Mouse (Mus musculus): ENCODE data around the gene Fam53b. TPM values are rescaled to one million over a fixed set of nuclear protein-coding genes. Genes with fewer than 3 reads are reported as not detected.
A peak's percentile ranks its signal among the peaks of the same experiment; 100 is the strongest.

The Fam53b gene
- polyA plus RNA-seq, 1 experiment from 2014 or later = 31.2 TPM

DNA sequence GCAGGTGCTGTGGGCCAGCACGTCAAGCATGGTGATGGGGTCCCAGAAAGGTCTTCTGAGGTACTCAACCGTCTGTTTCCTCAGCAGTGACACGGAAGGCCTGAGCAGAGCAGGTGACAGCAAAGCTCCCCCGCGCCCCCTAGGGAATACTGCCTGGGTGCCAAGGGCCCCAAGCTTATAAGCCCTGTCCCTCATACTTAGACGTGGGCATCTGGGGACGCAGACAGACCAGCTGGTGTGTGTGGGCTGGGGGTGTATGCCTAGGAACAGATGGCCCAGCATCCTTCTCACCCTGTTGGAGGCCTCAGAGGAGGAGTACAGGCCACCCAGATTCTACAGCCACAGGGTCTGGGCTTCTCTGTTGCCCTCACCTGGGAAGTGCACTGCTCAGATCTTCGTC, 93.1 kb downstream of the Fam53b start:
- 73% methylated on average over 8 of the region's 8 CpGs for WGBS
- DNase-seq (ENCODE audit: low spot score) (no peak), ATAC-seq (no peak)
- Histone ChIP-seq H3K27ac (ENCODE audit: low read length) (0 out of 2 replicates have a peak overlapping the region, but pooled peaks have one; percentile 3), H3K4me2 (replicated peaks; ENCODE audit: low read depth, low read length) (no peak overlapping the region), H3K4me3 (ENCODE audit: low read depth, low read length) (no peak overlapping the region), H3K36me3 (ENCODE audit: insufficient read depth, low read length) (no peaks in the 10 kb centered on the region), H3K27me3 (replicated peaks; ENCODE audit: insufficient read depth, low read length) (no peaks in the 10 kb centered on the region), H3K9me3 (ENCODE audit: low read length) (no peaks in the 10 kb centered on the region), H3K4me1 (ENCODE audit: insufficient read depth, low read depth, low read length) (peaks cover 10% of the 10 kb centered on the region; the same call in 1 of the 2 replicates), H3K9ac (replicated peaks; ENCODE audit: low read depth) (no peak overlapping the region)
- 0 out of 2 replicates have a peak, but pooled peaks have one; percentile 6 for TF ChIP-seq CTCF (IDR thresholded peaks at IDR 0.05)
- no peak for TF ChIP-seq EP300 (IDR thresholded peaks at IDR 0.05)

DNA sequence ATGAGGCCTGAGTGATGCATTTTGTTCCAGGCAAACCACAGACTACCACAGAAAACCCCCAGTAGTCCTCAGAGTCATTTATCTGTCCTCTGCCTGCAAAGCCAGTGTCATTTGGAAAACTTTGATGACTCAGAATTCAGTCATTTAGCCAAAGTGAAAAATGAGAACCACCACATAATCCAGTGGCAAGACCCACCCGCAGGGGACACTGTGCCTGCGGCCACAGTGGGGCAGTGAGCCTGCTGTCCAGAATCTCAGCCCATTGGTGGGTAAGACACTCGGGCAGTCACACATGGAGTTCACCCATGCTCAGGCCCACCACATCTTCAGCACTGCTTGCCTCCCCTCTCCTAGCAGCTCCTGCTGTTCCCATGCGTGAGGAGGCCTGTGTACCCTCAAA, 94.1 kb downstream of the Fam53b start:
- Histone ChIP-seq H3K4me2 (replicated peaks; ENCODE audit: low read depth, low read length) (no peak overlapping the region), H3K36me3 (ENCODE audit: insufficient read depth, low read length) (0 out of 2 replicates have a peak, but pooled peaks cover 3% of the 10 kb centered on the region), H3K4me1 (ENCODE audit: insufficient read depth, low read depth, low read length) (peaks cover 13% of the 10 kb centered on the region; the same call in 1 of the 2 replicates), H3K4me3 (ENCODE audit: low read depth, low read length) (no peak overlapping the region), H3K27ac (ENCODE audit: low read length) (no peak overlapping the region), H3K9ac (replicated peaks; ENCODE audit: low read depth) (no peak overlapping the region), H3K9me3 (ENCODE audit: low read length) (no peaks in the 10 kb centered on the region), H3K27me3 (replicated peaks; ENCODE audit: insufficient read depth, low read length) (no peaks in the 10 kb centered on the region)
- DNase-seq (ENCODE audit: low spot score) = no peak
- WGBS = 92% methylated on average over 4 of the region's 4 CpGs
- TF ChIP-seq CTCF (IDR thresholded peaks at IDR 0.05) (0 out of 2 replicates have a peak, but pooled peaks have one; percentile 3), EP300 (IDR thresholded peaks at IDR 0.05) (no peak)
- ATAC-seq = no peak

DNA sequence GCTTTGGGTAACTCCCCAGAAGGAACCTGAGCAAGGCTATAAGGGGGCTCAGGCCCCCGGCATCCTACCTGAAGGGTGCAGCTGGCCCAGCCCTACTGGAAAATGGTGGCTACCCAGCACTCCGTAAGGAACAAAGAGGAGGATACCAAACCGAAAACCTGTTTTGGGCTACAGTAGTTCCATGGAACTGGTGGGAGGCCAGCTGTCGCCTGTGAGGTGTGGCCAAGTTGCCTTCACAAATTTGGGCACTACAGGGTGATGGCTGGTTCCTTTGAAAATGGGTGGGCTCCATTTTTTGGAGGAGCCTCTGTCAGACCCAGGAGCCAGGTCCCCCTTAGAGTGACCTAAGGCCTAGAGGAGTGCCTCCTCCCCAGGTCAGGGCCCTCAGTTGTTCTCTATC, 98.4 kb downstream of the Fam53b start:
- H3K27ac ChIP-seq (ENCODE audit: low read length) = no peak overlapping the region
- ATAC-seq = no peak
- no peak overlapping the region for H3K9ac ChIP-seq (replicated peaks; ENCODE audit: low read depth)
- no peaks in the 10 kb centered on the region for H3K9me3 ChIP-seq (ENCODE audit: low read length)
- 95% methylated on average over 4 of the region's 4 CpGs for WGBS
- no peak for DNase-seq (ENCODE audit: low spot score)
- no peak overlapping the region for H3K4me3 ChIP-seq (ENCODE audit: low read depth, low read length)
- H3K4me2 ChIP-seq (replicated peaks; ENCODE audit: low read depth, low read length) = no peak overlapping the region
- TF ChIP-seq EP300 (IDR thresholded peaks at IDR 0.05) (no peak), CTCF (IDR thresholded peaks at IDR 0.05) (no peak)
- H3K36me3 ChIP-seq (ENCODE audit: insufficient read depth, low read length) = 0 out of 2 replicates have a peak, but pooled peaks cover 3% of the 10 kb centered on the region
- no peaks in the 10 kb centered on the region for H3K27me3 ChIP-seq (replicated peaks; ENCODE audit: insufficient read depth, low read length)
- H3K4me1 ChIP-seq (ENCODE audit: insufficient read depth, low read depth, low read length) = peaks cover 33% of the 10 kb centered on the region

DNA sequence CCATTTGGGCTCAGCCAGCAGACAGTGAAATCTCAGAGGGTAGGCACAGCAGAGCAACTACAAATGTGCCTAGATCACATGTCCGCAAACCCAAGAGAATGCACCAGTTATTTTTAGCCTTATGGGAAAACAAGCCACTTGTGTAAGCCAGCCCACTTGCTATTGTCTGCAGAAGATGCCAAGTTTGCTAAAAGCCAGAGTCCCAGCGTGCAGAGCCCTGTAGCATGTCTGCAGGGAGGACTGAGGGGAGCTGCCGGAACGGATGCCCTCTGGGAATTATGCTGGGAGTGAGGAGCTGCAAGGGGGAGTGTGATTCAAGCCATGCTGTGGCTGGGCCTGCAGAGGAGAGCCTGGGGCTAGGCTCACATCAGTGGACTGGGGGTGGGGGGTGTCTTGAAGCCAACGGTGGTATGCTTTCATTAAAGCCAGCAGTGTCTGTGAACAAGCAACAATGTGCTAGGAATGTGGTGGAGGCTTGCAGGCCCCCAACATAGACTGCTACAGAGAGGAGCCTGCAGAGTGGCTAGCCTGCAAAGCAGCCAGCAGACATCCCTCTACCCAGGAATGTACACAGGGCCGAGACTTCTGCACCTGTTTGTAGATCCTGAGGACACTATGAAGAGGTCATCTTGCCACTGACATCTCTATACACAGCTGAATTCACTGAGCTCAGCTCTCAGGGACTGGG, 99.3 kb downstream of the Fam53b start:
- ATAC-seq = peak; percentile 63
- WGBS = 20% methylated on average over 6 of the region's 6 CpGs
- peak; percentile 83 for DNase-seq (ENCODE audit: low spot score)
- Histone ChIP-seq H3K36me3 (ENCODE audit: insufficient read depth, low read length) (0 out of 2 replicates have a peak, but pooled peaks cover 3% of the 10 kb centered on the region), H3K9ac (replicated peaks; ENCODE audit: low read depth) (no peak overlapping the region), H3K4me2 (replicated peaks; ENCODE audit: low read depth, low read length) (no peak overlapping the region), H3K4me3 (ENCODE audit: low read depth, low read length) (no peak overlapping the region), H3K4me1 (ENCODE audit: insufficient read depth, low read depth, low read length) (peaks cover 33% of the 10 kb centered on the region), H3K27me3 (replicated peaks; ENCODE audit: insufficient read depth, low read length) (no peaks in the 10 kb centered on the region), H3K27ac (ENCODE audit: low read length) (peak overlapping the region; percentile 82), H3K9me3 (ENCODE audit: low read length) (no peaks in the 10 kb centered on the region)
- 0 out of 2 replicates have a peak, but pooled peaks have one; percentile 41 for TF ChIP-seq EP300 (IDR thresholded peaks at IDR 0.05)
- TF ChIP-seq CTCF (IDR thresholded peaks at IDR 0.05) = no peak

DNA sequence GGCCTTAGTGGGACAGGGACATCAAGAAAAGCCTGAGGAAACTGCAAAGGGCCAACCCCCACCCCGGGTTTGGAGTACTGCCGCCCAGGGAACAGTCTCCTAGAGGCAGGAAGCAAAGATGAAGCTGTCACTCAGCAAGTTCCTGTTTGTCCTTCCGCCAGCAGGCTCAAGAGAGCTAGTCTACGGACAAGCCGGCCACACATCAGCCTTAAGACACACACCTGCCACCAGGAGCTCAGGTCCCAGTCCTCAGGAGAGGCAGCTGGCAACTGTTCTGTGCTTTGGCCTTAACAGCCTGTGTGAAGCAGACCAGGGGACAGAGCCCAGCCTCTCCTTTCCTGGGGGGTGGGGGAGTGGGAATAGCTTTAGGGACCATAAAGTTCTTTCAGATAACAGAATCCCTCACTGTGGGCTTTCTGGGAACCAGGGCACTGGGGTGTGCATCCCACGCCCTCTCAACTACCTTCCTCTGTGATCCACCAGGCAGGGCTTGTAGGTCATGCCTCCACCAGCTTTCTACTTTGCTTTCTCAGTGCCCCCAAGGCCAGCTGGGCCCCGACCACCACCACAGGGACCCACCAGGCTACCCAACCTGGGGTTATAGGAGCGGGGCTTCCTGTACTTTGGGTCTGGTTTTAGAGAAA, 100.1 kb downstream of the Fam53b start:
- no peaks in the 10 kb centered on the region for H3K27me3 ChIP-seq (replicated peaks; ENCODE audit: insufficient read depth, low read length)
- ATAC-seq (peak; percentile 25), DNase-seq (ENCODE audit: low spot score) (peak; percentile 68)
- no peak overlapping the region for H3K4me3 ChIP-seq (ENCODE audit: low read depth, low read length)
- 0 out of 2 replicates have a peak overlapping the region, but pooled peaks have one; percentile 16 for H3K9ac ChIP-seq (replicated peaks; ENCODE audit: low read depth)
- H3K36me3 ChIP-seq (ENCODE audit: insufficient read depth, low read length) = 0 out of 2 replicates have a peak, but pooled peaks cover 3% of the 10 kb centered on the region
- H3K27ac ChIP-seq (ENCODE audit: low read length) = peak overlapping the region; percentile 82
- TF ChIP-seq EP300 (IDR thresholded peaks at IDR 0.05) = peak; percentile 41; the same call in 1 of the 2 replicates
- peak; percentile 19 for TF ChIP-seq CTCF (IDR thresholded peaks at IDR 0.05)
- 37% methylated on average over 8 of the region's 8 CpGs for WGBS
- no peak overlapping the region for H3K4me2 ChIP-seq (replicated peaks; ENCODE audit: low read depth, low read length)
- H3K9me3 ChIP-seq (ENCODE audit: low read length) = no peaks in the 10 kb centered on the region
- H3K4me1 ChIP-seq (ENCODE audit: insufficient read depth, low read depth, low read length) = peaks cover 33% of the 10 kb centered on the region

DNA sequence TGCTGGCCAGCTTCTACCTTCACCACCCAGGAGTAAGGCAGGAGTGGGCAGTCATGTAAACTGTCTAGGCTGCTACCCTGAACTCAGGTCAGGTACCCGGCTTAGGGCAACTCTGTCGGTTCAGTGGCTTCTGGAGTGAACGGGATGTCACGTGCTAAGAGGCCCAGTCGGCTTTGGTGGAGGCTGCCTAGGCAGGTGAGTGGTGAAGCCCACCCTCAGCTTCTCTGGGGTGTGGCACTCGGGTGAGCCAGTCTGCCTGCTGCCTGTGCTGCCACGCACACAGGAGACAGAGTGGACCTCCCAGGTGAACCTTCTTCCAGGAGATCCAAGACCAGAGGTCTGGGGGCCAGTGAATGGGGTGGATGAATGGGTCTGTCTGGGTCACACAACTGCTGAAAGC, 100.7 kb downstream of the Fam53b start:
- 53% methylated on average over 7 of the region's 7 CpGs for WGBS
- ATAC-seq = no peak

More for the DNA sequence above, 100.7 kb downstream of the Fam53b start:
- peak overlapping the region; percentile 82 for H3K27ac ChIP-seq (ENCODE audit: low read length)
- no peak overlapping the region for H3K4me3 ChIP-seq (ENCODE audit: low read depth, low read length)
- no peak for TF ChIP-seq EP300 (IDR thresholded peaks at IDR 0.05)
- no peak for TF ChIP-seq CTCF (IDR thresholded peaks at IDR 0.05)
- H3K9me3 ChIP-seq (ENCODE audit: low read length) = no peaks in the 10 kb centered on the region
- peaks cover 33% of the 10 kb centered on the region for H3K4me1 ChIP-seq (ENCODE audit: insufficient read depth, low read depth, low read length)
- H3K9ac ChIP-seq (replicated peaks; ENCODE audit: low read depth) = no peak overlapping the region
- no peak for DNase-seq (ENCODE audit: low spot score)
- H3K36me3 ChIP-seq (ENCODE audit: insufficient read depth, low read length) = 0 out of 2 replicates have a peak, but pooled peaks cover 3% of the 10 kb centered on the region
- no peak overlapping the region for H3K4me2 ChIP-seq (replicated peaks; ENCODE audit: low read depth, low read length)
- no peaks in the 10 kb centered on the region for H3K27me3 ChIP-seq (replicated peaks; ENCODE audit: insufficient read depth, low read length)

All from lung, postnatal 0 days (tissue).